Mouse (Mus musculus): Measurements from ENCODE around the gene Slc46a2. TPM values are rescaled to one million over a fixed set of nuclear protein-coding genes. Genes with fewer than 3 reads are reported as not detected.

Gene Slc46a2
- not detected in 2 replicates for polyA plus RNA-seq (2012; rRNA removed)

DNA sequence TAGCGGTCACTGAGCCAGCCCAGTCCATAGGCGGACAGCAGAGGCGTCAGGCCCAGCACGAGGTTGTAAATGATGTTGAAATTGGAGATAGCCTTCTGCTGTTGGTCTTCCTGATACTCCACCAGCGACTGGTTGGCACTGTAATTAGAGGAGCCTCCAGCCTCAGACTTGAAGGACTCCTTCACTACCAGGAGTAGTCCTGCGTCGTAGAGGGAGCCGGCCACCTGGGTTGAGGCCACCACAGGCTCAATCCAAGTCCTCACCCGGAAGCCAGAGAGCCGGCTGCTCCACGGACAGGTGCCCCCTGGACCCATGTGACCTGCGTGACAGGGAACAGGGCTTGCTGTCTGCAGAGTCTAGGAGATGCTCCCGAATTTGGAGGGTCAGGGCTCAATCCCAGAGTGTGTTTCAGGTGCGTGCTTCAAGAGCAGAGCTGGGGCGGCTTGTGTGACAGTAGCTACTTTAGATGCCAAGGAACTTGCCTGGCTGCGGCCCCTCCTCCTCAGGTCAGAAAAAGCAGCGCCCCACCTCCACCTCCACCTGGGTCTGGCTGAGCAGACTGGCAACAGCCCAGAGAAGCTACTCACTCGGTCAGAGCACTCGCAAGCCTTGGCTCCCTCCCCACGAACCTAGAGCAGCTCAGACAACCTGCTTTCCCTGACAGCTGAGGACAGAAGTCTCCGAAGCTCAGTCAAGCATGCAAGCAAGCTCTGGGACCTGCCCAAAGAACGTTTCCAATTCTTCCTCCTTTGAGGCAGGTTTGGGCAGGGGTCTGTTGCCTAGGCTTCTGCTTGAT, at the start of gene Slc46a2:
TSS of gene Slc46a2 (minus strand) at position 449 of the 796 bp plus-strand sequence.
- no peak for DNase-seq (ENCODE audit: low read depth, low spot score)
- WGBS, result 15% methylated on average over 22 of the region's 22 CpGs

DNA sequence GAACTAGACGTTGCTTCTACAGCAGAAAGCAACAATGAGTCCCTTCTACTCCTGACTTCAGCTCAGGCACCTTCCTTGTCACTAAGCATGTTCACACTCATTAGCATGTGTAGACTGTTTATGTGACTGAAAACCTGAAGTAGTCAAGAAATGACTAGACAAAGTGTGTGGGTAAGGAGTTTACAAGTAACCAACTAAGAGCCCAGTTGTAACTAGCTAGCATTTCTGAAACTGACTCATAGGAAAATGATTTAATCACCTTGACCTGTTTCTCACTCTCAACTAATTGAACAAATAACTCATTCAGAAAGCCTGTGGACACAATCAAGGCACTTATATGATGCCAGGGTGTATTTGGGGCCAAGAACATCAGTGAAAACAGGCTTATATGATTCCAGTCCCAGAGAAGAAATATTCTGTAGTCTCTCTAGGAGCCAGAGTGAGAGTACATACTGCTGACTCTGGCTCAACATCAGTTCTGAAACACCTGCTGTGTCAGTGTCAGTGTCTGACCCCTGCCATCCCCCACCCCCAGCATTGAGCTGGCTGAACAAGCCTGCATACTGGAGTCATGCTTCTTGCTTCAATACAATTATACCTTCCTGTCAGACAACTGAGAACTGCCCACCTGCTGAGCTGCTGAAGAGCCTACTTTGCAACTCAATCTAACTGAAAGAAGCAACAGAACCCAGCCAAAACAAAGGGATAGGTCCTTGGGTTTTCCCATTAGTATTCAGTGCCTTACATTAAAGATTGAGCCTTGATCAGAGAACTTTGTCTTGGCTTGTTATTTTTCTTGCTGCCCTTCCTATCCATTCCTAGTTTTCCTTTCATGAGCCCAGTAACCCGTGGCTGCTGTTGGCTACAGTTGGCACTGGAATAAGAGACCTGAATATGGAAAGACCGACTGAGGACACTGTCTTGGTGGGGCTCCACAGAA, 48.8 kb upstream of the Slc46a2 start, which contains the start of gene Mup6:
TSS of gene Mup6 (plus strand) at position 890 of the 940 bp plus-strand sequence.
- DNase-seq (ENCODE audit: low read depth, low spot score), result no peak
- 54% methylated on average over 3 of the region's 3 CpGs for WGBS

DNA sequence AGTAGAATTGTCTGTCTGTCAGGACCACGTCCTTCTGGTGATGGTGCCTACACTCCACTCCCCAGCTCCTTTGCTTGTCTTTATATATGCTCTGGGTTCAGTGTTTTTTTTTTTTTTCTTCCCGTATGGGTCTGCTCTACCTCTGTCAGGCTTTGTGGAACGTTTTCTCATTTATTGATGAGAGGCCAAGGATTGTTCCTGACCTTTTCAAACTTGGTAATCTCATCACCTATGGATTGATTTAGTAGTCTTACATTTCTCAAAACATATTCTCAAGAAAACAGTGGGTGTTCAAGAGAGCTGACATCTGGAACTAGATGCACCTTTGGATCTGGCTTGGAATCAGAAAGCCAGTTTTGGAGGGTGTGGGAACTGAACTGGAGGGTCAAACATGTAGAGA, 45.8 kb upstream of the Slc46a2 start, which contains the start of gene Mup4:
TSS of gene Mup4 (minus strand) at position 101 of the 400 bp plus-strand sequence.
- no peak for DNase-seq (ENCODE audit: low read depth, low spot score)
- WGBS, result 79% methylated on average over 3 of the region's 3 CpGs

DNA sequence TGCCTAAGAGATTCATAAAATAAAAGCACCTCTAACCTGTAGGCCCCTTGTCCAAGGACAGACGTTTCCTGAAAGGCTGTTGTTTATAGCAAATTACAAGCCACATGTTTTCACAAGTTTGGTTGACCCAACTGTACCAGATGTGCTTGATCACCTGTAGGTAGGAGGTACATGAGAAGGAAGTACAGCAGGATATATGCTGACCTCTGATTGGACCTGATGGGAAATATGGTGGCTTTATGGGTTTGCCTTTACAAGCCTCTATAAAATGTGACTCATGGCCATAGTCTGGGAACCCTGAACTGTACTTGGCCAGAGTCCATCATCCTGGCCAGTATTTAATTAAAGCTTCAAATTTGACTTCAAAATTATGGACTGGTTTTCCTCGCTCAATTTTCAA, 22.7 kb upstream of the Slc46a2 start:
- WGBS, result 20% methylated on average over 2 of the region's 2 CpGs
- DNase-seq (ENCODE audit: low read depth, low spot score), result peak; percentile 85

DNA sequence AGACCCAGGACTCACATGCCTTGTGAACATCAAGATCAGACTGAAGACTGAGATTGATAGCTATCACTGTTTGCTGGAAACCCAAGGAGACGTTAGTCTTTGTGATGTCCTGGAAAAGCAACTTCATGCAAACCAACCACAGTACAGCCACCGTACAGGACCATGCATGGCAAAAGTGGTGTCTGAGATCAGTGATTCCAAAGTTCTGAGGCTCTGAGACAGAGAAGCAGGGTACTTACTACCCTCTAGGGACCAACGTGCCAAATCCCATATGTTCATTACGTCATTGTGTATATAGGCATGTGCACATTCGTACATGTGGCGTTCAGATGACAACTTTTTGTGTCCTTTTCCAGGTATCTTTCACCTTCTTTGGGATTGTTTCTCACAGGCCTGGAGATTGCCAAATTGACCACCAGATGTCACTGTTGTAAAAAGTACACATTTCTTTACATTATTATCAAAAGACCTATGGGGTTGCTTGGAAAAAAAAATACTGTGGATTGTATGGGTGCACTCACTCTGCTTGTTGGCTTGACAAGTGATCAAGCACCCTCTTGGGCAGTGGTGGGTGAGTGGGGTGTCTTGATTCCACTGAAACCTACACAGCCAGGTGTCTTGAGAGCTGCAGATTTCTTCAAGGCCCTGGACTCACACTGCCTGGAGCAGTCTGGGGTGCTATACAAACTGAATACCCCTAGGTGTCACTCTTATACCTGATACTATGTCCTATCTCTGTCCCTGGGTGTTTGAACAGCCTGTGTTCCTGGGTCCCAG, 17.8 kb upstream of the Slc46a2 start:
- DNase-seq (ENCODE audit: low read depth, low spot score), result peak; percentile 35
- WGBS, result 48% methylated on average over 6 of the region's 6 CpGs

DNA sequence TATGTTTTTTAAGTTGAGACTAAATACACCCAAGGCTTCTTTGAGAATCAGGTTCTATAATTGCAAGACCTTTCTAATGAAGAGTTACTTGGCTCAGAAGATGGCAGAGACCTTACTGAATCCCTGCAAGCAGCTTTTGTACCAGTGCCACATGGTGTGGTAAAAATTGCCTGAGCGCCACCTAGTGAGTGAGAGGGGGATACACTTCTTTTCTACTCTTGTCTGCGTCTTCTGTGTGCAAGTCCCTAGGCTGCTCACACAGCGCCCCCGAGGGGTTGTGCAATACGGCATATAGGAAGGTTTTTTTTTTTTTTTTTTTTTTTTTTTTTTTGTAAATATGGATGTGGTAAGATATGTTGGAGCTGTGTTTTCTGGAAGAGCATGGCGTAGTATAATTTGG, 13.5 kb upstream of the Slc46a2 start:
- peak; percentile 33 for DNase-seq (ENCODE audit: low read depth, low spot score)
- WGBS, result 8% methylated on average over 6 of the region's 6 CpGs

DNA sequence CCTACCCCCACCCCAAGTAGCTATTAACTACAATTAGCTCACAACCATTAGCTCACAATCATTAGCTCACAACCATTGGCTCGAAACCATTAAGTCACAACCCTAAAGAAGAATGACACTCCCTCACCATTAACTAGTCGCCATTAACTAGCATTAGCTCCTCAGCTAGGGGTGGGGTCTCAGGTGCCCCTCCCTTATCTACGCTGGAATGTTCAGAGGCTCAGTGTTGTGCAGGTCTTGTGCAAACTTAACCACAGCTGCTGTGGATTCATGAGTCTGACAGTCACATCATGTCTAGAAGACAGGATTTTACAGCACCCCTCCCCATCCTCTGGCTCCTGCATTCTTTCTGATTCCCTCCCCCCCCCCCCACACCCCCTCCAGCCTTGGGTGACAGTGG, 12.8 kb upstream of the Slc46a2 start:
- WGBS, result 77% methylated on average over 3 of the region's 3 CpGs
- no peak for DNase-seq (ENCODE audit: low read depth, low spot score)

DNA sequence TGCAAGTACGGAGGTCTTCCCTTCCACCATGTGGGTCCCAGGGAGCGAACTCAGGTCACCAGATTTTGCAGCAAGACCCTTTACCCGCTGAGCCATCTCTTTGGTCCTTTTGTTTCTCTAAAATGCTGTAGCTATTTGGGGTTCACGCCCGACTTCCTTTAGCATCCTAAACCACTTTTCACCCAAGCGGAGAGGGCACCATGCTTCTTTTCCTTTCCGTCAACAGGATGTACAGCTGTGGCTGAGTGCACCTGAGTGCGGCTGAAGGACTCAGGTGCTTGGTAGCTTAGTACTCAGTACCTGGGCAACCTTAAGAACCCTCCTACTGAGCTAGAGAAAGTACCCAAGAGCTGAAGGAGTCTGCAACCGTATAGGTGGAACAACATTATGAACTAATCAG, 10.2 kb upstream of the Slc46a2 start:
- no peak for DNase-seq (ENCODE audit: low read depth, low spot score)
- WGBS, result 88% methylated on average over 9 of the region's 9 CpGs

DNA sequence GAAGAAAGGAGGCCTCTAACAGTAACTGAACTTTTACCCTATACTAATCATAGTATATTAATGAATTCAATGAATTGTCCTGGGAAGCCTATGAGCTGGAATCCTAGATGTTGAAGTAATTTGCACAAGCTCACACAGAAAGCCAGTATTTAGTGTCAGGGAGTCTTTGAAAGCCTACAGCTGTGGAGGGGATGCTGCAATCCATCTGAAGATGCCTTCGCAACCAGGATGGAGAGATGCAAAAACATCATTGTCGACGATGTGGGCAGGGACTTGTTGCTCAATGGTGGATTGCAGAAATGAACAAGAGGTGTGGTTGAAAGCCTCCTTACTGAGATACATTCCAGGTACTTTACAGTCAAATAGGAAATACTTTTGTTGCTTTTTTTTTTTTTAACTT, 3.1 kb upstream of the Slc46a2 start:
- 85% methylated on average over 3 of the region's 3 CpGs for WGBS
- no peak for DNase-seq (ENCODE audit: low read depth, low spot score)

DNA sequence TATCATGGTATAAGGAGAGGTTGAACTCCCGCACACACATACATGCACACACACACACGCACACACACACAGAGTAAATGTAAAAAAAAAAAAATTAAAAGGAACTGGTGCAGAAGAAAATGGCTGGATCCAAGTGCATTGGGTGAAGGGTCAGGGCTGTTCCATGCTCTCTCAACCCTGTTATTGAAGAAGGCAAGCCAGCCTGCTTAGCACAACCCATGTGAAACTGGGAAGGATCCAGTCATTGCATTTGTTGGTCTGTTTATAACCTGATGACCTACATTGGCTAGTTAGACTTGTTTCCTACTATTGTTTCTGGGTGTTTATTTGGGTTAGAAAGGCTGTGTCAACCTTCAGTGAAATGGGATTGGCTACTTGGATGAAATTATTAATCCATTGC, 6.1 kb downstream of the Slc46a2 start:
- DNase-seq (ENCODE audit: low read depth, low spot score), result no peak
- WGBS, result 89% methylated on average over 2 of the region's 2 CpGs

DNA sequence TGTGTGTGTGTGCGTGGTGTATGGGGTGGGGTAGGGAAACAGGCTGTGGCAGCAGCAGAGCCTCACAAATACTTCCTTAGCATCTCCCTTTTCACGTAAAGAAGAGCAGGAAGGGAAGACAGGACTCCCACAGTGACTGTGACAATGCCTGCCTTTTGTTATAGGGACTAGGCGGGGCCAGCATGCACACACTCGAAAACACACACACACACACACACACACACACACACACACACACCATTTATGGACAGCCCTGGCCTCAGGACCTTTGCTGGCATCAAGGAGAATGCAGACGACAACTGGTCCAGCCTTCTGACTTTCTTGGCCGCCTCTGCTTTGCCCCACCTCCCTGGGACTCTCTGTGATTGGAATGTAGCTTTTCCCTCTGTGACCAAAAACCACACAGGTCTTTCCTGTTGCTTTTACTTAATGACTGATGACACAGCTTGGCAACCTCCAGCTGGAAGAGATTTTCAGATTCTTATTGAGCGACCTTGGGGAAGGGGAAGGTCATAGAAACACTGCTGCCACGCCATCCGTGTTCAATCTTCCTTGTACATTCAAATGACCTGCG, 7.1 kb downstream of the Slc46a2 start:
- WGBS, result 48% methylated on average over 10 of the region's 10 CpGs
- DNase-seq (ENCODE audit: low read depth, low spot score), result no peak

DNA sequence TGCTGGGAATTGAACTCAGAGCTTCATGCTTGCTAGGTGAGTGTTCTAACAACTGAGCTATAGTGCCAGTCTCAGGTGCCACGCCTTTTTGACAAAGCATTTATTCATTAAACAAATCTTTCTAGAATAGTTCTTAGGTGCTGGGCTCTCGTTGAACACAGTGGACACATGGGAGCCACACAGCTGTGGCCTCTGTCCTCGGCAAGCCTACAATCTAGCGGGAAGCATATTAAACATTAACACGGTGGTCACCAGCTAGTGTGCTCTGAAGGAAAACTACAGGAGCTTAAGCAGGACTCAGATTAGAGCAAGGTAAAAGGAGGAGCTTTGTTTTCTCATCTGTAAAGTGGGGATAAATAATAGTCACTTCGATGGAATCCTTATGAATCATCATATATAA, 7.8 kb downstream of the Slc46a2 start:
- WGBS, result 50% methylated on average over 6 of the region's 6 CpGs
- DNase-seq (ENCODE audit: low read depth, low spot score), result no peak

DNA sequence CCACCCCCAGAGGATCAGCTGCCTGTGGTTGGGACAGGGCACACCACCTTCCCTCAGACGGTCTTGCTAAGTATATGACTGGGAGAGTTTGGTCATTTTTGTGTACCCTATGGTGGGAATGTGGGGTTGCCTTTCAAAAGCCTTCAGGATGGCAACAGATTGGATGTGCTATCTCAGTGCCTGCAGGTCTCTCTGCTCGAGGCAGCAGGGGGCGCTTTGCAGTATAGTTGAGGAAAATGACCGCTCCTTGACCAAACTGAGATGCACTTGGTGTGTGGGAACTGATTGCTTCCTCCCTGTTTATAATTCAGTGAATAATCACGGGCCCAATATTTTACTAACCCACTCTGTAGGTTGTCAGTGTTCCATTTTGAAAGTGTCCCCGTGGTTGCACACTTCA, 12.3 kb downstream of the Slc46a2 start:
- no peak for DNase-seq (ENCODE audit: low read depth, low spot score)
- 76% methylated on average over 6 of the region's 6 CpGs for WGBS

DNA sequence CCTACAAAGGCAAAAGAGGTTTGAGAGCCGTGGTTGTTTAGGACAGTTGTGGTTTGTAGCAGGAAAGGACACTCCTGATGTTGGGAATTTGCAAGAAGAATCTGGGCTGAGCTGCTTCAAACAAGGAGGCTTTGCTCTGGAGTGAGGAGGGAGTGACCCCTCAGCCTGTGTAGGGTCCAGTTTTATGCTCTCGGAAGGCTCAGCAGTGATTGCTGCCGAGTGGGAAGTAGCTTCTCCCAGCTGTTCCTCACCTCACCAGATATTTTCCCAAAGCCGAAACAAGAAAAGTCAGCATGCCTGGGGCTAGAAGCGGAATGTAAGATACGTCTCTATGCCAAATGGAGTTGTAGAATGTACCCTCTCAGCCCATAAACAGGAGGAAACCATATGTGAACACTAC, 13.0 kb downstream of the Slc46a2 start:
- 88% methylated on average over 6 of the region's 6 CpGs for WGBS
- no peak for DNase-seq (ENCODE audit: low read depth, low spot score)

DNA sequence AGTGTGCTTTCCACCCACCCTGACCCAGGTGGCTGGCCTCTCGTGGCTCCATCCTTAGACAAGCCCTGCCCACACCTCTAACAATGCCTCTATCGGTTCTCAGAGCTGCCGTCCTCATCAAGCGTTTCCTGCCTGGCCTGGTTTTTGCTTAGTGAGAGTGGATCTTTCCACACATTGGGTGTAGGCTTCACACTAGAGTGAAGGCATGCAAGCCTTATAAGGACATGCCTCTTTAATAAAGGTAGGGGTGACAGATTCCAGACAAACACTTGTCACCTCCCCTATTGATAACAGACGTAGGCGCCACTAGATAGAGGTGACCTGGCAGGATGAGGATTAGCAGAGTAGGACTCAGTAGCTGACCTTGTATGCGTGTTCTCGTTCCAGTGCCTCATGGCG, 16.3 kb downstream of the Slc46a2 start:
- 69% methylated on average over 9 of the region's 9 CpGs for WGBS
- DNase-seq (ENCODE audit: low read depth, low spot score), result no peak

DNA sequence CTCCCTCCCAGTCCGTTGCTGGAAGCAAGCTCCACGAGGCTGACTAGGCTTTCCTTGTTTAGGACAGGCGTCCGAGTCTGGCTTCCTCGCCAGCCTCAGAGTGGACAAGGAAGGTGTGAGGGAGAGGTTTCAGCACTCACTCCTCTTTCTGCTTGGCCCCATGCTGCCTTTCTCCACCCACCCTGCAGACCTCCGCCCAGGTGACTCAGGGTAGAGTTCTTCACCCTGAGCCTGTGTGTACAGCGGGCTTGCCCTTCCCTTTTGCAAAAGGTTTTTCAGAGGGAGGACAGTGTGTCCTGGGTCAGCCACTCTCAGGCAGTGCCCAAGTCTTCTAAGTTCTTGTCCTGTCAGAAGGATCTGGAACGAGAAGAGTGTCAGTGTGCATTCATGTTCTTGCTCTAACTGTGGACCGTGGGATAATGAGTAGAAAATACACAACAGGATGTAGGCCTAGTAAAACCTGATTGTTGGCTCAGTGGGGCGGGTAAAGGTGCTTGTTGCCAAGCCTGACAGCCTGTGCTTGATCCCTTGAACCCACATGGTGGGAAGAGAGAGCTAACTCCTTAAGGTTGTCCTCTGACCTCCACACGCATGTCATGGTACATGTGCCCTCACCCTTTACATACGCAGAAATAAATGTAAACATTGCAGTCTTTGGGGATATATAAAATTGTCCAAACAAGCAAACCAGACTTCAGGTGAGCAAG, 16.9 kb downstream of the Slc46a2 start:
- no peak for DNase-seq (ENCODE audit: low read depth, low spot score)
- 42% methylated on average over 12 of the region's 12 CpGs for WGBS

DNA sequence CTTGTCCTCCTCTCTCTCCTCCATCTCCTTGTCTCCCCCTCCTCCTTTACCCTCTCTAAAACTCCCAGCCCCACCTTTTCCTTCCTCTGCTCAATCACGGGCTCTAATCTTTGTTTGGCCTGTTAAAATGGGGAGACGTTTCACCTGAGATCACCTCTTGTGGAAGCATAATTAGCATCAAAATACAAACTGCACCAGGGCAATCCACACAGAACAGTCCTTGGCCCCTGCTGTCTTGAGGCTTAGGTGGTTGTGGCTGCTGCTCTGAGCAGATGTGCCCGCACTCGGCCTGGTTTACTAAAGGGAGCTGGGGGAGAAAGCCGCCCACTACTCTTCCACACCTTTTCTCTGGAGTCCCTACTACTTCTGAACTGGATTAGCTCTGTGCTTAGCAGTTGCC, 18.9 kb downstream of the Slc46a2 start:
- 71% methylated on average over 5 of the region's 5 CpGs for WGBS
- no peak for DNase-seq (ENCODE audit: low read depth, low spot score)

DNA sequence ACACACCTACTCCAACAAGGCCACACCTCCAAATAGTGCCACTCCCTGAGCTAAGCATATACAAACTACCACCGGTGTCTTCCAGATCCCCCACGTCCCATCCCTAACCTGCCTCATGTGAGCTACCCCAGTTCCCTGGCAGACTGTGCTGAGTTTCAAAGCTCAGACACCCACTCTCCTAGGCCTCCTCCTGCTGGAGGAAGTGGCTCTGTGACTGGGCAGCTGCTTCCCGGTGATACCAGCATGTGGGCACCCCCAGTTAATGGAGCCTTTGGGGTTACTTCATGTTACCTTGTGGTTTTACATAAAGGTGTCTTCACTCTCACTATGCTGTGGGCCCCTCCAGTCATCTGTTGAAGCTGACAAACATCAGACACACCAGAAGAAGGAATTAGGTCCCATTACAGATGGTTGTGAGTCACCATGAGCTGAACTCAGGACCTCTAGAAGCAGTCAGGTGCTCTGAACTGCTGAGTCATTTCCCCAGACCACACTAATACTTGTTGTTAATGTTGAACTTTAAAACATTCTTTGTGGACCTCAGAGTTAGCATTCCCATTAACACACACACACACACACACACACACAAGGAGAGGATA, 19.8 kb downstream of the Slc46a2 start:
- no peak for DNase-seq (ENCODE audit: low read depth, low spot score)
- WGBS, result 79% methylated on average over 3 of the region's 3 CpGs

DNA sequence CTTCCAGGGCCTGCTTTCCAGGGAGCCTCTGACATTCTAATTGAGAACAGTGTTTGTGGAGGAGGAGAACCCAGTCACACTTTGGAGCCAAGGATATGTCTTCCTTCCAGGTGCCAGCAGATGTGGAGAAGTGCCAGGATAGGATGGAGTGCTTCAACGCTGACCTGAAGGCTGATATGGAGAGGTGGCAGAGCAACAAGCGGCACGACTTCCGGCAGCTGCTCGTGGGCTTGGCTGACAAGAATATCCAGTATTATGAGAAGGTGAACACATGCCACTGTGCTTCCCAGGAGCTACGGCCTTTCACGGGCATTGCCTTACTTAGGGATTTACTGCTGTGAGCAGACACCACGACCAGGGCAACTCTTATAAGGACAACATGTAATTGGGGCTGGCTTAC, 20.4 kb downstream of the Slc46a2 start:
- no peak for DNase-seq (ENCODE audit: low read depth, low spot score)
- WGBS, result 81% methylated on average over 8 of the region's 8 CpGs

Data from large intestine, adult 2 months (tissue).